Mouse (Mus musculus): ENCODE data around the gene Noct. TPM values are rescaled to one million over a fixed set of nuclear protein-coding genes. Genes with fewer than 3 reads are reported as not detected.
A peak's percentile ranks its signal among the peaks of the same experiment; 100 is the strongest.
"Not testable (repeated sequence)": the region's sequence is repeated elsewhere in the genome, so short reads cannot be mapped to it uniquely, and the experiment has no call there.

Noct gene
- polyA plus RNA-seq, 1 experiment from 2014 or later = 8.5 TPM

DNA sequence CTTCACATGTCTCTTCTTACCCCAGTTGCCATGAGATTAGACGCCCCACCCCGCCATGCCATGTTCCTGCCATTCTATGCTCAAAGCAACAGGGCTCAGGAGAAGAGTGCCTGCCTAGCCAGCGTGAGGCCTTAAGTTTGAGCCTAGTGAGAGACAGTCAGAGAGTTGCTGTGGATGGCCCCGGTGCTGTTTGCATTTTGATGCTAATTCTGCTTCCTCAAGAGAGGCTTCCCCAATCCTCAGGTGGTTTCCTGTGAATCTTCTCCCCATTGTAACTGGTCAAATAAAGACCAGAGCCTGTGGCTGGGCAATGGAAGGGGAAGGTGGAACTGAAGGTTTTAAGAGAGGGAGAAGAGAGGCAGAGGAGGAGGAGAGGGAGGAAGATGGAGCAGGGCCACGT is 15.6 kb upstream of the Noct start:
- Histone ChIP-seq H3K27ac (no peak overlapping the region), H3K9me3 (replicated peaks) (no peaks in the 10 kb centered on the region; the same call in 1 of the 2 replicates), H3K9ac (no peak overlapping the region), H3K4me1 (0 out of 2 replicates have a peak, but pooled peaks cover 4% of the 10 kb centered on the region), H3K36me3 (no peaks in the 10 kb centered on the region), H3K27me3 (no peaks in the 10 kb centered on the region), H3K4me2 (no peak overlapping the region), H3K4me3 (replicated peaks) (no peak overlapping the region)
- 58% methylated on average over 5 of the region's 5 CpGs for WGBS
- ATAC-seq (replicated peaks; ENCODE audit: low FRiP score) = no peak

DNA sequence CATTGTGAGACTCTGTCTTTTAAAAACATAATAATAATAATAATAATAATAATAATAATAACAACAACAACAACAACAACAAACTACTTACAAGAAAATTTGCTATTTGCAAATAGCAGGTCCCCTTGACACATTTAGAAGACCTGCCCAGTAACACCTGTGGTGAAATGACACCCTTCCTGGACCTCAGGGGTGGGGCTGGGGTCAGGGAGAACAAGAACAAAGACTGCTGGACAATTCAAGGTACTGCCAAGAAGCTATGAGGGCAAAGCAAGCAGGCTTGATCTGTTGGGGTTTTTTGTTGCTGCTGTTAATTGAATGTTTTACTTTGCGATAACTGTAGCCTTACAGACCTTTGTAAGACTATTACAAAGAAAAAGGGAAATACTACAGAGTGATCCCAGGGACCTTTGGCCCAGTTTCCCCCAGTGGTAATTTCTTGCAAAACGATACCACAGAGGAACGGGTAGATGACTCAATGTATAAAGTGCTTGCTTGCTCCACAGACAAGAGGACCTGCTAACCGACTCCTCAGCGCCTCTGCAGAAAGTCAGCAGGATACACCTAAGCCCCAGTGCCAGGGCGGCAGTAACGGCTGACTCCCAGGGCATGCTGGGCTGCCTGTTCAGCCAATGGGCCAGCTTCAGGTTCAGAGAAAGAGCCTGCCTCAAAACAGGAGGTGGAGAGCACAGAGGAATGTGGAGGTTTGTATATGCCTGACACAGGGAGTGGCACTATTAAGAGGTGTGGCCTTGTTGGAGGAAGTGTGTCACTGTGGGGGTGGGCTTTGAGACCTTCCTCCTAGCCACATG is 14.5 kb upstream of the Noct start:
- ATAC-seq (replicated peaks; ENCODE audit: low FRiP score) = no peak
- 0 out of 2 replicates have a peak, but pooled peaks cover 4% of the 10 kb centered on the region for H3K4me1 ChIP-seq
- no peaks in the 10 kb centered on the region; the same call in 1 of the 2 replicates for H3K9me3 ChIP-seq (replicated peaks)
- no peak overlapping the region for H3K4me2 ChIP-seq
- H3K9ac ChIP-seq = no peak overlapping the region
- no peak overlapping the region for H3K27ac ChIP-seq
- no peaks in the 10 kb centered on the region for H3K27me3 ChIP-seq
- WGBS = 83% methylated on average over 7 of the region's 7 CpGs
- H3K4me3 ChIP-seq (replicated peaks) = no peak overlapping the region
- no peaks in the 10 kb centered on the region for H3K36me3 ChIP-seq

GRCm38 (mm10) chr3:51210485-51210884 is 13.8 kb upstream of the Noct start:
- Histone ChIP-seq H3K27me3 (no peaks in the 10 kb centered on the region), H3K4me3 (replicated peaks) (no peak overlapping the region), H3K9ac (no peak overlapping the region), H3K4me1 (0 out of 2 replicates have a peak, but pooled peaks cover 4% of the 10 kb centered on the region), H3K9me3 (replicated peaks) (no peaks in the 10 kb centered on the region; the same call in 1 of the 2 replicates), H3K36me3 (no peaks in the 10 kb centered on the region), H3K4me2 (no peak overlapping the region), H3K27ac (no peak overlapping the region)
- ATAC-seq (replicated peaks; ENCODE audit: low FRiP score) = no peak
- 99% methylated on average over 3 of the region's 3 CpGs for WGBS

DNA sequence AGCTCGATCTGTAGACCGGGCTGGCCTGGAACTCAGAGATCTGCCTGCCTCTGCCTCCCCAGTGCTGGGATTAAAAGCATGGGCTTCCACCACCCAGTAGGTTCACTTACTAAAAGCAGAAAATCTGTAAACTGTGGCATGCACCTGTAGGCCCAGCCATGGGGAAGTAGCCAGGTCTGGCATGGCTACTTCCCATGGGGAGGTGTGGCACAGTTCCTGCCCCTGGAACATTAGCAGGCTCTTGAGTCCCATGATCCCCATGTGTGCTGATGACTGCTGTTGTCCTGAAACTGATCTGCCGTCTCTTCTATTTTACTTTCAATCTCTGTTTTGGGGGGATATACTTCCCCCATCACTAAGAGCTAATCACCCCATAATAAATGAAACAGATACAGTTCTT is 11.1 kb upstream of the Noct start:
- no peaks in the 10 kb centered on the region for H3K9me3 ChIP-seq (replicated peaks)
- no peak overlapping the region for H3K9ac ChIP-seq
- no peak overlapping the region for H3K27ac ChIP-seq
- no peak overlapping the region for H3K4me3 ChIP-seq (replicated peaks)
- WGBS = 97% methylated on average over 3 of the region's 3 CpGs
- H3K4me2 ChIP-seq = no peak overlapping the region
- no peaks in the 10 kb centered on the region for H3K4me1 ChIP-seq
- no peaks in the 10 kb centered on the region for H3K36me3 ChIP-seq
- H3K27me3 ChIP-seq = no peaks in the 10 kb centered on the region
- no peak for ATAC-seq (replicated peaks; ENCODE audit: low FRiP score)

DNA sequence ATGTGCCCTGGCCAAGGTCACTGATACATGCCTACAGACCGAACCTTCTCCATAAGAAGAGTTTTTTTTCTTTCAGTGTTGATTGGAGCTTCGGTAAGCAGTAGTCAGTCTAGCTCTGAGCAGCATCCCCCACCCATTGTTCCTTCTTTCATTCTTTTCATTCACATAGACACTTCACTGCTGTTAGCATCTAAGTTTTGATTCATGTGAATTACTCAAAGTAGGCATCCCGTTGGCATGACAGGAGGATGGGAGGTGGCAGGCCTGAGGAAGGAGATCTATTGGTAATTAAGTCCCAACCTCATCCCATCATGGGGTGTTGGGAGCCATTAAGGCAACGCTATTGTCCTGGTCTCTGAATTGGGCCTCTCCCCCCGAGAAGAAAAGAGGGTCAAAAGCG is 8.6 kb upstream of the Noct start:
- no peak overlapping the region for H3K4me2 ChIP-seq
- H3K4me1 ChIP-seq = no peaks in the 10 kb centered on the region
- 84% methylated on average over 6 of the region's 6 CpGs for WGBS
- no peaks in the 10 kb centered on the region for H3K36me3 ChIP-seq
- H3K9ac ChIP-seq = no peak overlapping the region
- ATAC-seq (replicated peaks; ENCODE audit: low FRiP score) = no peak
- H3K4me3 ChIP-seq (replicated peaks) = no peak overlapping the region
- H3K27ac ChIP-seq = no peak overlapping the region
- no peaks in the 10 kb centered on the region for H3K27me3 ChIP-seq
- no peaks in the 10 kb centered on the region for H3K9me3 ChIP-seq (replicated peaks)

GRCm38 (mm10) chr3:51216351-51216750 is 7.9 kb upstream of the Noct start:
- not testable (repeated sequence) for H3K4me2 ChIP-seq; H3K27me3 ChIP-seq; ATAC-seq (replicated peaks; ENCODE audit: low FRiP score); H3K4me1 ChIP-seq; H3K9ac ChIP-seq; H3K36me3 ChIP-seq; H3K27ac ChIP-seq; H3K4me3 ChIP-seq (replicated peaks); H3K9me3 ChIP-seq (replicated peaks)
- 84% methylated on average over 9 of the region's 10 CpGs for WGBS

GRCm38 (mm10) chr3:51218385-51218784 is 5.9 kb upstream of the Noct start:
- H3K4me1 ChIP-seq = peaks cover 19% of the 10 kb centered on the region
- H3K9ac ChIP-seq; H3K36me3 ChIP-seq; ATAC-seq (replicated peaks; ENCODE audit: low FRiP score); H3K27me3 ChIP-seq; H3K9me3 ChIP-seq (replicated peaks); H3K27ac ChIP-seq; H3K4me3 ChIP-seq (replicated peaks); H3K4me2 ChIP-seq: not testable (repeated sequence)
- 90% methylated on average over 6 of the region's 6 CpGs for WGBS

DNA sequence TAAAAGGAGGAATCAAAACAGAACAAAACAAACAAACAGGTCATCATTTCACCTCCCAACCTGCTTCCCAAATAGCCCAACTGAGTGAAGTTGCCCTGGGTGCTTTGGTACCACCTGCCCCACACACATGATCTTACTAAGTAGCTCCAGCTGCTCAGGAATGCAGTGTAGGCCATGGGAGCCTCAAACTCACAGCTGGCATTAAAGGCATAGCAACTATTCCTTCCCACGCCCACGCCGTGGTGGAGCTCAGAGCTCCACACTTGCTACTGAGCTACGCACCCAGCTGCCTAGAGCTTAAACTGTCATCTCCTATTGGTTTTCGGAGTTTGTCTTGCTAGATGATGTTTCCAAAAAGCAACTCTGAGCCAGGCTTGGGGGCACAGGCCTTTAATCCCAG is 5.0 kb upstream of the Noct start:
- H3K4me3 ChIP-seq (replicated peaks) = no peak overlapping the region
- no peak for ATAC-seq (replicated peaks; ENCODE audit: low FRiP score)
- no peaks in the 10 kb centered on the region for H3K9me3 ChIP-seq (replicated peaks)
- H3K4me1 ChIP-seq = peaks cover 27% of the 10 kb centered on the region
- no peak overlapping the region for H3K9ac ChIP-seq
- 0 out of 2 replicates have a peak, but pooled peaks cover 4% of the 10 kb centered on the region for H3K27me3 ChIP-seq
- H3K27ac ChIP-seq = no peak overlapping the region
- no peak overlapping the region for H3K4me2 ChIP-seq
- 88% methylated on average over 5 of the region's 5 CpGs for WGBS
- no peaks in the 10 kb centered on the region for H3K36me3 ChIP-seq

- H3K4me3 ChIP-seq (replicated peaks) = no peak overlapping the region
- peaks cover 31% of the 10 kb centered on the region for H3K4me1 ChIP-seq
- ATAC-seq (replicated peaks; ENCODE audit: low FRiP score) = no peak
- H3K27me3 ChIP-seq = 0 out of 2 replicates have a peak, but pooled peaks cover 4% of the 10 kb centered on the region
- no peak overlapping the region for H3K9ac ChIP-seq
- no peak overlapping the region for H3K4me2 ChIP-seq
- 56% methylated on average over 4 of the region's 4 CpGs for WGBS
- no peak overlapping the region for H3K27ac ChIP-seq
- no peaks in the 10 kb centered on the region for H3K9me3 ChIP-seq (replicated peaks)
- no peaks in the 10 kb centered on the region for H3K36me3 ChIP-seq
These were observed 3.4 kb upstream of the Noct start for GRCm38 (mm10) chr3:51220846-51221245.

DNA sequence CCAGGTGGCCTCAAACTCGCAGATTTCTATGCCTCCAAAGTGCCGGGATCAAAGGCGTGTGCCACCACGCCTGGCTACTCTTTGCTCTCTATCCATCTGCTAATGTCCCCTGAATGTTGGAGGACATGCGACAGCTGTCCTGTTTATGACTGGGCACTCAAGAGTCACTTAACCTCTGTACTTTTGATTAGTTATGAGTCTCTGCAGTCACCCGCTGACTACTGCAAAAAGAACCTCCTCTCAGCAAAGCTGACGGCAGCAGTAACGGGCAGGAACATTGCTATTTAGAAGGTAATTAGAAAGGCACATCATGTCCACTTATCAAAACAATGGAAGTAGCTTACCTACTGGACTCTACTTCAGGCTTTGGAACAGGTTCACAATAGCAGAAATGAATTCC is 2.4 kb upstream of the Noct start:
- Histone ChIP-seq H3K4me1 (peaks cover 40% of the 10 kb centered on the region), H3K27me3 (0 out of 2 replicates have a peak, but pooled peaks cover 4% of the 10 kb centered on the region), H3K36me3 (no peaks in the 10 kb centered on the region), H3K4me2 (no peak overlapping the region), H3K27ac (no peak overlapping the region), H3K4me3 (replicated peaks) (no peak overlapping the region), H3K9me3 (replicated peaks) (no peaks in the 10 kb centered on the region), H3K9ac (no peak overlapping the region)
- 39% methylated on average over 8 of the region's 8 CpGs for WGBS
- no peak for ATAC-seq (replicated peaks; ENCODE audit: low FRiP score)

DNA sequence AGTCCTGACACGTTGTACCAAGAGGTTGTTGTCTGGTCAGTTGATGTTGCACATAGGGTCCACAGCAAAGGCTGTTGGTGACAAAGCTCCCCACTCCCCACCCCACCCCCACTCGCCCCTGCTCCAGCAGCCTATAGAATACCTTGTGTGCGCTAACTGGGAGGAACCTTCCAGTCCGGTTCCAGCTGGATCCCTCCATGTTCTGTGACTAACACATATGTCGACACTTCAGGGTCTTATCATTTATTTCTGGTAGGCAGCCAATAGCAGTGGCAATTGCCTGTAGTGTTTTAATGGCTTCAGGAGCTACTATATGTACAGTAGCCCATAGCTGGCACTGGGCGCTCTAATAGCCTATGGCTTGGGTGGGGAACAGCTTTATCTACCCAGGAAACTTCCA is 1.9 kb upstream of the Noct start:
- no peak overlapping the region for H3K27ac ChIP-seq
- no peaks in the 10 kb centered on the region for H3K9me3 ChIP-seq (replicated peaks)
- H3K9ac ChIP-seq = no peak overlapping the region
- peaks cover 40% of the 10 kb centered on the region for H3K4me1 ChIP-seq
- no peak overlapping the region for H3K4me3 ChIP-seq (replicated peaks)
- no peak overlapping the region for H3K4me2 ChIP-seq
- WGBS = 84% methylated on average over 6 of the region's 6 CpGs
- no peaks in the 10 kb centered on the region for H3K36me3 ChIP-seq
- 0 out of 2 replicates have a peak, but pooled peaks cover 4% of the 10 kb centered on the region for H3K27me3 ChIP-seq
- no peak for ATAC-seq (replicated peaks; ENCODE audit: low FRiP score)

GRCm38 (mm10) chr3:51222834-51223460 is 1.3 kb upstream of the Noct start:
- peaks cover 40% of the 10 kb centered on the region for H3K4me1 ChIP-seq
- WGBS = 33% methylated on average over 10 of the region's 10 CpGs
- no peak overlapping the region for H3K9ac ChIP-seq
- no peaks in the 10 kb centered on the region for H3K36me3 ChIP-seq
- no peak for ATAC-seq (replicated peaks; ENCODE audit: low FRiP score)
- peak overlapping the region; percentile 81; the same call in 1 of the 2 replicates for H3K4me2 ChIP-seq
- H3K4me3 ChIP-seq (replicated peaks) = no peak overlapping the region
- H3K27me3 ChIP-seq = 0 out of 2 replicates have a peak, but pooled peaks cover 4% of the 10 kb centered on the region
- peak overlapping the region; percentile 13; the same call in 1 of the 2 replicates for H3K27ac ChIP-seq
- H3K9me3 ChIP-seq (replicated peaks) = no peaks in the 10 kb centered on the region

Data from kidney, embryonic 15.5 days (tissue).